Mouse (Mus musculus): ENCODE measurements around the gene Esp31. TPM values are rescaled to one million over a fixed set of nuclear protein-coding genes. Genes with fewer than 3 reads are reported as not detected.

The Esp31 gene
- not detected in 2 replicates for polyA plus RNA-seq (2012; rRNA removed)

GRCm38 (mm10) chr17:38639147-38639546, at the start of gene Esp31:
TSS of gene Esp31 (plus strand) at chr17:38639447.

Other genes starting within 250 kb of the Esp31 start
- gene Esp36, start 219.3 kb upstream of the Esp31 start, polyA plus RNA-seq (2012; rRNA removed): not detected in 2 replicates
- not detected in 2 replicates for gene Esp34, start 85.3 kb upstream of the Esp31 start, polyA plus RNA-seq (2012; rRNA removed)

Data from central nervous system, embryonic 11.5 days (tissue).